Mouse (Mus musculus): ENCODE data around the gene Tmod3.

DNA sequence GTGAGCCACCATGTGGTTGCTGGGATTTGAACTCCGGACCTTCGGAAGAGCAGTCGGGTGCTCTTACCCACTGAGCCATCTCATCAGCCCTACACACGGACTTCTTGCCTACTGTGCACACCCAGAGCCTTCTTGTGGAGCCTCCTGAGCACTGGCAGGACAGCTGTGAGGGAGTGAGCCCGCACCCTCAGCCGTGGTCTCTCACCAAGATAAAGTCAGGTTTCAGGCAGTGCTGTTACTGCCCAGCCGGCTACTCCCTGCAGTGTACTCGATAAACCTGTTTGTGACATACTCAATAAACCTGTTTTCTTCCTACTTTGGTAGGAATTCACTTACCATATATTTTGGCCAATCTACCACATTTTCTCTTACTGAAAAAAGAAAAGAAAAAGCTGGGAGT is 13.9 kb downstream of the Tmod3 start:
- TF ChIP-seq POLR2A (IDR thresholded peaks at IDR 0.05; ENCODE audit: borderline replicate concordance, insufficient read depth, low read length) (no peak), CTCF (IDR thresholded peaks at IDR 0.05; ENCODE audit: borderline replicate concordance, insufficient read depth, low read depth, low read length) (no peak)

Data from cerebellum, adult 2 months (tissue).